Mouse (Mus musculus) kidney, adult 2 months (tissue): Measurements from ENCODE around the gene Muc4. TPM values are rescaled to one million over a fixed set of nuclear protein-coding genes. Genes with fewer than 3 reads are reported as not detected.

ENCODE experiments used
- DNase-seq: peaks from one replicate; pipeline ENCODE4 v3.0.0; 2021
- H3K27ac ChIP-seq: fragments of 200-500 bp; 2 replicates; pipeline ENCODE4 v1.5.1; 2012; ENCODE audit warnings: low read depth, low read length, control low read depth, inconsistent platforms; ENCODE audit not compliant: insufficient read depth
- H3K27me3 ChIP-seq: fragments of 200-500 bp; replicated peaks from 2 replicates; pipeline ENCODE4 v1.6.1; 2012; ENCODE audit warnings: mild to moderate bottlenecking, moderate library complexity, low read length, inconsistent platforms; ENCODE audit not compliant: control insufficient read depth, insufficient read depth
- H3K36me3 ChIP-seq: fragments of 200-500 bp; 2 replicates; pipeline ENCODE4 v1.6.1; 2012; ENCODE audit warnings: mild to moderate bottlenecking, moderate library complexity, low read length, inconsistent platforms; ENCODE audit not compliant: control insufficient read depth, insufficient read depth
- H3K4me1 ChIP-seq: fragments of 200-500 bp; 2 replicates; pipeline ENCODE4 v1.6.1; 2011; ENCODE audit warnings: low read length; ENCODE audit not compliant: control insufficient read depth, insufficient read depth
- H3K4me3 ChIP-seq: fragments of 200-500 bp; 2 replicates; pipeline ENCODE4 v1.5.1; 2011; ENCODE audit warnings: mild to moderate bottlenecking, low read depth, low read length, control low read depth; ENCODE audit not compliant: insufficient read depth
- CTCF ChIP-seq: fragments of 200-500 bp; conservative IDR thresholded peaks from 2 replicates; pipeline ENCODE4 v1.5.1; 2011; ENCODE audit warnings: low read depth, mild to moderate bottlenecking, control low read depth, low read length, moderate library complexity, mixed read lengths; ENCODE audit not compliant: insufficient read depth, insufficient read length
- POLR2A ChIP-seq: fragments of 200-500 bp; IDR thresholded peaks from one replicate; pipeline ENCODE4 v1.6.1; 2011; ENCODE audit warnings: low read depth, low read length, control low read depth
- WGBS: fragments of 180-500 bp; shearing (Covaris S2); methylation state at CpG from one replicate; pipeline ENCODE4 v1.1.7; 2018; 5-methylcytosine and 5-hydroxymethylcytosine counted together
- polyA plus RNA-seq: library from polyadenylated mRNA; depleted of rRNA; stranded (reverse); fragments of >200 nt; gene quantifications from 2 replicates; pipeline ENCODE4 v1.2.3, GENCODE M21; 2012; rRNA removed

Gene Muc4
- 0.16 and 0.41 TPM in 2 replicates for polyA plus RNA-seq

- no peaks in the 10 kb centered on the region for H3K27me3 ChIP-seq
- 91% methylated on average over 2 of the region's 2 CpGs for WGBS
- no peak for DNase-seq
- no peaks in the 10 kb centered on the region for H3K36me3 ChIP-seq
- no peak within 1 kb of the TSS for H3K4me3 ChIP-seq
- no peak within 1 kb of the TSS for H3K27ac ChIP-seq
- no peak for TF ChIP-seq CTCF
- TF ChIP-seq POLR2A: no peak
- H3K4me1 ChIP-seq: no peaks in the 10 kb centered on the region
These were observed at the start of gene Muc4 for GRCm38 (mm10) chr16:32735586-32735985. Gene Muc4 (plus strand): TSS chr16:32735886.

GRCm38 (mm10) chr16:32685998-32686397, 49.7 kb upstream of the Muc4 start:
- Histone ChIP-seq H3K27ac (no peak overlapping the region), H3K36me3 (no peaks in the 10 kb centered on the region), H3K4me3 (no peak overlapping the region), H3K27me3 (no peaks in the 10 kb centered on the region), H3K4me1 (no peaks in the 10 kb centered on the region)
- DNase-seq: no peak
- 57% methylated on average over 5 of the region's 5 CpGs for WGBS
- TF ChIP-seq POLR2A (no peak), CTCF (no peak)

GRCm38 (mm10) chr16:32687221-32687620, 48.5 kb upstream of the Muc4 start:
- 0 out of 2 replicates have a peak, but pooled peaks have one; percentile 5 for TF ChIP-seq CTCF
- TF ChIP-seq POLR2A: no peak
- WGBS: 76% methylated on average over 5 of the region's 5 CpGs
- Histone ChIP-seq H3K4me1 (no peaks in the 10 kb centered on the region), H3K4me3 (no peak overlapping the region), H3K36me3 (no peaks in the 10 kb centered on the region), H3K27ac (no peak overlapping the region), H3K27me3 (no peaks in the 10 kb centered on the region)
- DNase-seq: no peak

GRCm38 (mm10) chr16:32688770-32689169, 46.9 kb upstream of the Muc4 start:
- TF ChIP-seq POLR2A: no peak
- TF ChIP-seq CTCF: no peak
- Histone ChIP-seq H3K4me1 (no peaks in the 10 kb centered on the region), H3K27me3 (no peaks in the 10 kb centered on the region), H3K27ac (no peak overlapping the region), H3K4me3 (no peak overlapping the region), H3K36me3 (no peaks in the 10 kb centered on the region)
- 65% methylated on average over 4 of the region's 4 CpGs for WGBS
- no peak for DNase-seq

- no peaks in the 10 kb centered on the region for H3K27me3 ChIP-seq
- no peak overlapping the region for H3K27ac ChIP-seq
- H3K4me1 ChIP-seq: no peaks in the 10 kb centered on the region
- H3K36me3 ChIP-seq: no peaks in the 10 kb centered on the region
- TF ChIP-seq CTCF (peak; percentile 80), POLR2A (no peak)
- peak; percentile 69 for DNase-seq
- H3K4me3 ChIP-seq: no peak overlapping the region
- whole genome bisulfite sequencing: 6% methylated on average over 9 of the region's 9 CpGs
These were observed 46.2 kb upstream of the Muc4 start for GRCm38 (mm10) chr16:32689501-32689900.

- Histone ChIP-seq H3K4me1 (no peaks in the 10 kb centered on the region), H3K36me3 (no peaks in the 10 kb centered on the region), H3K27me3 (no peaks in the 10 kb centered on the region), H3K4me3 (no peak overlapping the region), H3K27ac (no peak overlapping the region)
- 17% methylated on average over 7 of the region's 7 CpGs for WGBS
- TF ChIP-seq CTCF (peak; percentile 50), POLR2A (no peak)
- DNase-seq: peak; percentile 57
These were observed 38.7 kb upstream of the Muc4 start for GRCm38 (mm10) chr16:32696841-32697464.

- WGBS: 94% methylated on average over 22 of the region's 22 CpGs
- DNase-seq: peak; percentile 37
- H3K27me3 ChIP-seq: no peaks in the 10 kb centered on the region
- H3K4me3 ChIP-seq: no peak overlapping the region
- H3K36me3 ChIP-seq: no peaks in the 10 kb centered on the region
- H3K27ac ChIP-seq: no peak overlapping the region
- TF ChIP-seq POLR2A (no peak), CTCF (0 out of 2 replicates have a peak, but pooled peaks have one; percentile 18)
- no peaks in the 10 kb centered on the region for H3K4me1 ChIP-seq
These were observed 37.8 kb upstream of the Muc4 start for GRCm38 (mm10) chr16:32697665-32698446.
